Mouse (Mus musculus): ENCODE data around the gene Cep112.

The Cep112 gene
- long read RNA-seq, experiment 1, partial matches to known transcripts = 8 of 12 reads
- long read RNA-seq, experiment 1, other reads (novel, unspliced or antisense) = 3 of 12 reads
- long read RNA-seq, experiment 2, partial matches to known transcripts = 7 of 14 reads
- long read RNA-seq, experiment 2, other reads (novel, unspliced or antisense) = 5 of 14 reads

- intact Hi-C loops (cut with DNase I) = no loop called here
Observed at GRCm38 (mm10) chr11:108424889-108425591, at the start of gene Cep112. Gene Cep112, plus strand, starts transcription at chr11:108425192.

- intact Hi-C loops (cut with DNase I) = no loop called here
Observed at GRCm38 (mm10) chr11:108376815-108377214, 48.2 kb upstream of the Cep112 start.

- intact Hi-C loops (cut with DNase I) = loop anchor here (2.0 kb wide), 2 partner anchors 249 to 347 kb away; no protein-coding TSS in a partner anchor
Observed at GRCm38 (mm10) chr11:108377680-108378362, 47.2 kb upstream of the Cep112 start.

- intact Hi-C loops (cut with DNase I) = loop anchor here (2.0 kb wide), 2 partner anchors 250 to 348 kb away; no protein-coding TSS in a partner anchor
Observed at GRCm38 (mm10) chr11:108378363-108378751, 46.6 kb upstream of the Cep112 start.

- intact Hi-C loops (cut with DNase I) = no loop called here
Observed at GRCm38 (mm10) chr11:108382664-108383063, 42.3 kb upstream of the Cep112 start.

- intact Hi-C loops (cut with DNase I) = no loop called here
Observed at GRCm38 (mm10) chr11:108384920-108385665, 39.9 kb upstream of the Cep112 start.

GRCm38 (mm10) chr11:108385666-108386024 lies 39.3 kb upstream of the Cep112 start:
- intact Hi-C loops (cut with DNase I) = no loop called here

GRCm38 (mm10) chr11:108395061-108395460 lies 29.9 kb upstream of the Cep112 start:
- intact Hi-C loops (cut with DNase I) = no loop called here

- intact Hi-C loops (cut with DNase I) = no loop called here
Observed at GRCm38 (mm10) chr11:108396076-108396829, 28.7 kb upstream of the Cep112 start.

GRCm38 (mm10) chr11:108409876-108410644 lies 14.9 kb upstream of the Cep112 start:
- intact Hi-C loops (cut with DNase I) = no loop called here

- intact Hi-C loops (cut with DNase I) = no loop called here
Observed at GRCm38 (mm10) chr11:108416360-108416759, 8.6 kb upstream of the Cep112 start.

GRCm38 (mm10) chr11:108418540-108418939 lies 6.5 kb upstream of the Cep112 start:
- intact Hi-C loops (cut with DNase I) = no loop called here

- intact Hi-C loops (cut with DNase I) = no loop called here
Observed at GRCm38 (mm10) chr11:108419242-108419641, 5.8 kb upstream of the Cep112 start.

GRCm38 (mm10) chr11:108420751-108421150 lies 4.2 kb upstream of the Cep112 start:
- intact Hi-C loops (cut with DNase I) = no loop called here

- intact Hi-C loops (cut with DNase I) = no loop called here
Observed at GRCm38 (mm10) chr11:108423221-108423620, 1.8 kb upstream of the Cep112 start.

GRCm38 (mm10) chr11:108424111-108424510 lies 881 bp upstream of the Cep112 start:
- intact Hi-C loops (cut with DNase I) = no loop called here

- intact Hi-C loops (cut with DNase I) = no loop called here
Observed at GRCm38 (mm10) chr11:108425592-108425921, 565 bp downstream of the Cep112 start.

GRCm38 (mm10) chr11:108426086-108426485 lies 1.1 kb downstream of the Cep112 start:
- intact Hi-C loops (cut with DNase I) = no loop called here

- intact Hi-C loops (cut with DNase I) = no loop called here
Observed at GRCm38 (mm10) chr11:108427191-108427590, 2.2 kb downstream of the Cep112 start.

GRCm38 (mm10) chr11:108429076-108429475 lies 4.1 kb downstream of the Cep112 start:
- intact Hi-C loops (cut with DNase I) = no loop called here

All from adrenal gland (tissue).